Mouse (Mus musculus): ENCODE measurements around the gene Sgpp1. TPM values are rescaled to one million over a fixed set of nuclear protein-coding genes. Genes with fewer than 3 reads are reported as not detected.
A peak's percentile ranks its signal among the peaks of the same experiment; 100 is the strongest.

Gene Sgpp1
- total RNA-seq (2021) = 188 and 197 TPM in 2 replicates
- long read RNA-seq, transcript Sgpp1-201 (3 exons, 3,323 nt) = major isoform, 62 of 83 reads
- long read RNA-seq, partial matches to known transcripts = 20 of 83 reads
- long read RNA-seq, other reads (novel, unspliced or antisense) = 1 of 83 reads

DNA sequence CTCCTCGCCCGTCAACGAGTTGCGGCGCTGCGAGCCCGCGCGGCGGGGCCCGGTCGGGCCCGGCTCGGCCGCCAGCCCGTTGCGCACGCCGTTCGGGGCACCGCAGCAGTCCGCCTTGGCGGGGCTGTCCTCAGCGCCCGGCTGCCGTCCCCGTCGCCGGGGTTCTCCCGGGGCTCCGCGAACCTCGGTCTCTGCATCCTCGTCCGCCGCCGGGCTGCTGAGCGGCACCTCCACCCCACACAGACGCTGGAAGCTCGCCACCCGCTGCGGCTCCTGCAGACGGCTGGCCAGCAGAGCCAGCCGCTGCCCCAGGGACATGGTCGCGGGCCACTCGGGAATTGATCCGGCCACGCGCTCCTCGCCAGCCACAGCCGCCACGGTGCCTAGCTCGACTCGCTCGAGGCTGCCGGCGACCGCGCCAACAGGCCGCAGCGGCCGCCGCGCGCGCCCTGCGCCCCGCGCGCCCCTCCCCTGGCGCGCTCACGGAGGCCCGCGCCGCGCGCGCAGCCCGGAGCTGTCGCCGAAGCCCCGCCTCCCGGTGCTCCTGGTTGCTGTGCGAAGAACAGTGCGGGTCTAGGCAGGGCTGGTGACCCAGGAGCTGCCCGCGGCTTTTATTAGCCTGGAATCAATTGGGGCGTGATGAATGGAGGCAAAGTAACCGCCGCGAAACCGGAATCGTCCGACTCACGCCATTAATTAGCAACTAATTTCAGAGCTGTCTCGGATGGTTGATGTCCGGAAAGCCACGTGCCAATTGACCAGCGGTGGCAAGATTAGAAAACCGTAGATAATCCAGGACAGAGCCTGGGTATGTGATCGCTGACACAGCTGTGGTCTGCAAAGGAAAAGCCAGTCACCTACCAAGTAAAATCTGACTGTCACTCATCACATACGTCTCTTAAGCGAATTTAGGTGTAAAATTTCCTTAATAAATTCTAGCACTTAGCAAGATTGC is at the start of gene Sgpp1:
Sgpp1 (minus strand) TSS at position 484 of the 955 bp plus-strand sequence.
- DNase-seq = peak; percentile 88

- no peak for DNase-seq
Observed at GRCm38 (mm10) chr12:75784271-75784751, 48.8 kb upstream of the Sgpp1 start.

DNA sequence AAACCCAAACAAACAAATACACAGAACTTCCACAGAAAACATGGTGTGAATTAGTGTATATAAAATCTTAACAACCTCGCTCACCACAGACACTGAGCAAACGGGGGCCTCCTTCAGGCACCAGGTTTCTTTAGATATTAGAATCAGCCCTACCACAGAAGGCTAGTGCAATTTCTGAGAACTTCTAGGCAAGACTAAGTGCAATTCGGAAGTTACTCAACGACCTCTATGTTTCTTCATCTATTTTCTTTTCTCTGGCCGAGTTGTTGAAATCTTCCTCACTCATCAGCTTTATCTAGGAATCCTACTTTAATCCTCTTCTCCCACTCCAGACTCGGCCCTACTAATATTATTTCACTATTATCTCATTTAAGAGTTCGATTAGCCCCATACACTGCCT is 46.5 kb upstream of the Sgpp1 start:
- no peak for DNase-seq

GRCm38 (mm10) chr12:75781445-75781844 is 45.9 kb upstream of the Sgpp1 start:
- no peak for DNase-seq

GRCm38 (mm10) chr12:75772424-75773034 is 37.0 kb upstream of the Sgpp1 start:
- peak; percentile 73 for DNase-seq

- DNase-seq = no peak
Observed at GRCm38 (mm10) chr12:75771410-75771809, 35.9 kb upstream of the Sgpp1 start.

DNA sequence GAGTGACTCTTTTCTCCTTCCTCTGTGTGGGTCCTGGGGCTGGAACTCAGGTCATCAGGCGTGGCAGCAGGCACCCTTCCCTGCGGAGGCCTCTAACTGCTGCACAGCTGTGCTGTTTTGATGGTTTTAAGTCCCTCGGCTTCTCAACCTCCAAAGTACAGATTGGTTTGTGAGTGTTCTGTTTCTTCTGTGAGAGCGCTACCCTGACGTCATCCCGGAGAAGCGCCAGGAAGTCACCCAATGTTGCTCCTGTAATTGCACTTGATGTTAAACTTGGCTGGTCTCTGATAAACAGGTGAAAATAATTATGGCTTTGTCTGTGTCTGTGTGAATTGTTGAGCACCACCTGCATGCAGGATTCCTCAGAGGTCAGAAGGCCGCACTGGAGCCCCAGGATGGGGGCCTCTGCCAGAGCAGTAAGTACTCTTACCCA is 31.4 kb upstream of the Sgpp1 start:
- DNase-seq = no peak

DNA sequence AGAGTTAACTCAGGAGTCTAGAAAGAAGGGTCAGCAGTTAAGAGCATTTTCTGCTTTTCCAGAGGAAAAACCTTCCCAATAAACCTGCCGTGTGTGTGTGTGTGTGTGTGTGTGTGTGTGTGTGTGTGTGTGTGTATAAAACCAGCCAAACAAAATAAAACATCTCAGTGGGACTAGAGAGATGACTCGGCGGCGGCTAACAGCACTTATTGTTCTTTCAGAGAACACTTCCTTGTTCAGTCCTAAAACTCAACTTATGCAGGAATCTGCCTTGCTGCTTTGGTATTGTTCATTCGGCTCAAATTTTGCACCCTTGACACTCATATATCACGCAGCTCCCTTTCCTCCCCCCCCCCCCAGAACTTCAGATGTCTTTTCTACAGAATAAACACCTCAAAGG is 30.9 kb upstream of the Sgpp1 start:
- no peak for DNase-seq

GRCm38 (mm10) chr12:75765751-75766150 is 30.2 kb upstream of the Sgpp1 start:
- no peak for DNase-seq

GRCm38 (mm10) chr12:75756387-75756786 is 20.9 kb upstream of the Sgpp1 start:
- no peak for DNase-seq

- no peak for DNase-seq
Observed at GRCm38 (mm10) chr12:75753730-75754129, 18.2 kb upstream of the Sgpp1 start.

DNA sequence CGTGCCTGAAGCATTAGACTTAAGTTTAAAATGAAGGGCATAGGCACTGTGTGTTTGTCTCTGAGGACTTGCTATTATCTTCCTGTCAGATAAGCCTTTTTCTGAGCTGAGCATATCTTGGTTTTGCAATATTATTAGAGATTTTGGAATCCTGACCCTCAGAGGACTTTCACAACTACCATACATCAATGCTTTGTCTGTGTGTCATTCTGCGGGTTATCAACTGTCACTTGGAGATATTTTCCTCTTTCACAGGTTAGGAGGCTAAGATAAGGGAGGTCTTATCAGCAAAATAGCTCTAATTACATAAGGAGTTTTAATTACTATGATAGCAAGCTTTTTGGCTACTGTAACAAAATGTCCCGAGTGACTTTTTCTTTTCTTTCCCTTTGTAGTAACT is 16.5 kb upstream of the Sgpp1 start:
- no peak for DNase-seq

DNA sequence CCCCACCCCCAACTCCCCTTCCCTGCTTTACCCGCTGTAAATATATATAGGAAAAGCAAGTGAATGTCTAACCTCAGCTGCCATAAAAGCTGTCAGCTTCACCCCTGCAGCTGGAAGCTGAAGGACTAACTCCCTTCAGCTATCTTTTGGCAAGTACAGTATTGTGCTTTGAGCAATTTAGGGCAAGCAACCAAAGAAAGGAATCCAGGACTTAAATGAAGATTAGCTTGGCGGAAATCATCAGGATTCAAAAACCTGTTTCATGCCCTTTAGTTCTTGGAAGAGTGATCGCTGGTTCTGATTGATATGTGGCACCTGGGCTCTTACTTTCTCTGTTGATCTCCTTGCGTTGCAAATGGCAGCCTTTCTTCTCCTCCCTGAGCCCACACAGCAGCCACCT is 13.0 kb upstream of the Sgpp1 start:
- DNase-seq = no peak

DNA sequence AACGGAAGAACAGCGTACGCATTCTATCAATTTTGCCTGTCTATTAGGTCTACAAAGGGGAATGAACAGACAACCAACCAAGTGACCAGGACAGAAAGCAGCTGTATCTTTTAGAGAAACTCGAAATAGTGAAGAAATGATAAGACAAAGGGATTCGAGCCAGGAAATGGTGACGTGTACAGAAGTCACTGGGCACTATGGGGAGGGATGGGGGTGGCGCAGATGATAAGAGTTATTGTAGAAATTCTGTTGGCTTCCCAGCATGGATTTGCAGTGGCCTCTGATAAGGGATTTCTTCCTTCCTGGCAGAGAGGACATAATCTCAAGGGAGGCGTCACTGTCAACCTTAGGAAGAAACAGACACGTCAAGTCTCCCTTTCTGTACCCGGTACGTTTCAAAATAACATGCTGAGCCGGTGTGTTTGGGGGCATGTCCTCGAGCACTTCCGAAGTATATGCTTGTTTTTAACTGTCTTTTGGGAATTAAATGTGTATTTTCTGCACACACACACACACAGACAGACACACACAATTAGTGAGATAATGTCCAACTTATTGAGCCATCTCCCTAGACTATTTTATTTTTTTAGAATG is 10.3 kb upstream of the Sgpp1 start:
- no peak for DNase-seq

- no peak for DNase-seq
Observed at GRCm38 (mm10) chr12:75742101-75742500, 6.6 kb upstream of the Sgpp1 start.

GRCm38 (mm10) chr12:75741273-75741672 is 5.7 kb upstream of the Sgpp1 start:
- peak; percentile 33 for DNase-seq

DNA sequence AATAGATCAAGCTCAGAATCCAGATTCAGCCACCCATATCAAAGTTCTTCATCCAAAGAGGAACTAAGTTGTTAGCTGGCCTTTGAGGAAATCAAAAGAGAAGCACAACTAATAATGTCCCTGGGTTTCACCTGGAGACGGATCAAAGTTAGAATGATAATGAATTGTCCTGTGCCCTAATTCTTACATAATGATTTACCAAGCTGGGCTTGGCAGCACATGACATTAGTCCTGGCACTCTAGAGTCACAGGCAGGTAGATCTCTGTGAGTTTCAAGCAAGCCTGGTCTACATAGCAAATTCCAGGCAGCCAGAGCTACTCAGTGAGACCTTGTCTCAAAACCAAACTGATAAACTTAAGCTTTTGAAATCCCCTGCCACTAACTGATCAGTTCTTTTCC is 4.9 kb upstream of the Sgpp1 start:
- DNase-seq = no peak

GRCm38 (mm10) chr12:75739611-75740010 is 4.1 kb upstream of the Sgpp1 start:
- DNase-seq = no peak

- no peak for DNase-seq
Observed at GRCm38 (mm10) chr12:75736296-75736695, 767 bp upstream of the Sgpp1 start.

DNA sequence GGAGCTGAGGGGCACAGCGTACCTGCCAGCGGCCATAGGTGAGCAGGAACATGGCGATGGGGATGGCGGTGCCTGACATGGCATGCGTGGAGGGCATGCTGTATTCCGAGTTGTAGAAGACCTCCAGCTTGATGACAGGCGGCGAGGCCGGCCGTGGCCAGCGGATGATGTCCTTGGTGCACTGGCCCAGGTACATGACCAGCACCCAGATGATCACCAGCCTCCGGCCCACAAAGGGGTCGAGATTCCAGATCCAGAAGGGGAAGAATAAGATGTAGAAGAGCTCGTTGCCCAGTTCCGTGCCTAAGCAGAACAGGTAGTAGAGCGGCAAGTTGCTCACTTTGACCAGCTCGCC is 661 bp downstream of the Sgpp1 start:
- DNase-seq = peak; percentile 58

DNA sequence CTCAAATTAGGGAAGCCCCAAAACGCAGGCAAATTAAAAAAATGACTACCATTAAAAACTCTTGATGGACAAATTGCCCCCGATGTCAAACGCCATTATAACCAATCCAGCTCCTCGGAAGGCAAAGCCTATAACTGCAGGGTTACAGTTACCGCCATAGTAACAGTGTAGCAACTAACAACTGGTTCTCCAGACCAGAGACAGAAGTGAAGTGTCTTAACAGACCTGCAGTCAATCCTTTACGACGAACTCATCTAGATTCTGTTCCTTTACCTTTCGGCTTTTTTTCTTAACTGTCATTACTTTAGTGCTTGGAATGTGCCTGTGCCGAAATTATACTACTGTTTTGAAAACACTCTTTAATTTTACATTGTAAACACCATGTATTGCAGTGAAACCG is 1.4 kb downstream of the Sgpp1 start:
- no peak for DNase-seq

DNA sequence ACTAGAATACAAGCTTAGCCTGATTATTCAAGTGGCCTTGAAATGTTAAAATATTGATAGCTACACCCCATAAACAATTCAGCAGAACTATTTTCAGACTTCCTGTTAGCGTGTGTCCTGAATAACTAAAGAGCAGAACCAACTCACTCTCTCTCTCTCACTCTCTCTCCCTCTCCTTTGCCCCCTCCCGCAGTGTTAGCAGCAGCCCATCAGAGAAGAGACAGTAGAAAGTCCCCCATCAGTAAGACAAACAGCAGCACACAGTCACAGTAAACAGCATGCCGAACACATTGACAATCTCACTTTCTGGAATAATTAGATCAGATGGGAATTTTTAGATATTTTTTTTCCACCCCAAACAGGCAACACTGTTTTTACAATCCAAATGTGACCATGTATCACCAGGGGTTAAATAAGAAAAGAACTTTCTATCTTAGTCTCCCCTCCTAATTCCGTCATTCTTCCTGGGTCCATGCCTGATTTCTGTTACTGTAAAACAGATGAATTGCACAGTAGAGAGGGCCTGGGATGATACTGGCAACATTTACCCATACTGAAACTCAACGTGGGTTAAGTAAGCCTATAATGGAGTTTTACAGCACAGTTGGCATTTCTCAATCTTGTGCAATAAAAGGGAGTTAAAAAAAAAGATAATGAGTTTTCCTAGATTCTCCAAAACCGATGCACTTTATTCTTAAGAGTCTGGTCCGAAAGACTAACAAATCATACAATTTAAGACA is 2.0 kb downstream of the Sgpp1 start:
- no peak for DNase-seq
